Mouse (Mus musculus) left cerebral cortex, adult 8-10 months (tissue): ENCODE data around the gene Cdh4. TPM values are rescaled to one million over a fixed set of nuclear protein-coding genes. Genes with fewer than 3 reads are reported as not detected.

Experiments
- DNase-seq, 2 experiments: peaks; one replicate each; pipeline ENCODE4 v3.0.0; 2022; ENCODE audit warnings: low spot score in 2 of 2
- total RNA-seq, 4 experiments: library from RNA; stranded (reverse); gene quantifications; 2 replicates each; pipeline ENCODE4 v1.2.4; 2022

The Cdh4 gene
- total RNA-seq, 4 experiments from 2014 or later: 20.7 to 26.0 (median 24.6) TPM

GRCm38 (mm10) chr2:179852169-179852568 lies 409.9 kb downstream of the Cdh4 start:
- no peak for DNase-seq

GRCm38 (mm10) chr2:179852862-179853261 lies 410.6 kb downstream of the Cdh4 start:
- DNase-seq: peak in 1 of 2 experiments; percentile 81

GRCm38 (mm10) chr2:179853892-179854291 lies 411.7 kb downstream of the Cdh4 start:
- no peak for DNase-seq

GRCm38 (mm10) chr2:179857086-179857485 lies 414.9 kb downstream of the Cdh4 start:
- no peak for DNase-seq

GRCm38 (mm10) chr2:179862676-179863075 lies 420.4 kb downstream of the Cdh4 start:
- no peak for DNase-seq

- DNase-seq: no peak
Measured at GRCm38 (mm10) chr2:179863266-179863665, 421.0 kb downstream of the Cdh4 start.

GRCm38 (mm10) chr2:179865097-179865496 lies 422.9 kb downstream of the Cdh4 start:
- no peak for DNase-seq

GRCm38 (mm10) chr2:179867669-179868068 lies 425.4 kb downstream of the Cdh4 start:
- DNase-seq: no peak

- no peak for DNase-seq
Measured at GRCm38 (mm10) chr2:179869871-179870270, 427.6 kb downstream of the Cdh4 start.

- no peak for DNase-seq
Measured at GRCm38 (mm10) chr2:179872724-179873123, 430.5 kb downstream of the Cdh4 start.

GRCm38 (mm10) chr2:179873315-179873714 lies 431.1 kb downstream of the Cdh4 start:
- DNase-seq: no peak

- DNase-seq: no peak
Measured at GRCm38 (mm10) chr2:179875147-179875546, 432.9 kb downstream of the Cdh4 start.

GRCm38 (mm10) chr2:179877551-179878215 lies 435.5 kb downstream of the Cdh4 start:
- no peak for DNase-seq

- no peak for DNase-seq
Measured at GRCm38 (mm10) chr2:179884561-179884960, 442.3 kb downstream of the Cdh4 start.

GRCm38 (mm10) chr2:179891048-179891447 lies 448.8 kb downstream of the Cdh4 start:
- no peak for DNase-seq

GRCm38 (mm10) chr2:179896949-179897348 lies 454.7 kb downstream of the Cdh4 start:
- no peak for DNase-seq

GRCm38 (mm10) chr2:179912911-179913310 lies 470.7 kb downstream of the Cdh4 start:
- no peak for DNase-seq

GRCm38 (mm10) chr2:179913349-179913748 lies 471.1 kb downstream of the Cdh4 start:
- no peak for DNase-seq

- no peak for DNase-seq
Measured at GRCm38 (mm10) chr2:179914246-179914645, 472.0 kb downstream of the Cdh4 start.

- peak; percentile 47 to 49 for DNase-seq
Measured at GRCm38 (mm10) chr2:179916877-179917673, 474.8 kb downstream of the Cdh4 start.

GRCm38 (mm10) chr2:179920042-179920441 lies 477.8 kb downstream of the Cdh4 start:
- DNase-seq: no peak

- DNase-seq: no peak
Measured at GRCm38 (mm10) chr2:179921021-179921653, 478.9 kb downstream of the Cdh4 start.
